Comparison of ENCODE assay signal across 8 mouse cellular contexts in the genomic region with DNA sequence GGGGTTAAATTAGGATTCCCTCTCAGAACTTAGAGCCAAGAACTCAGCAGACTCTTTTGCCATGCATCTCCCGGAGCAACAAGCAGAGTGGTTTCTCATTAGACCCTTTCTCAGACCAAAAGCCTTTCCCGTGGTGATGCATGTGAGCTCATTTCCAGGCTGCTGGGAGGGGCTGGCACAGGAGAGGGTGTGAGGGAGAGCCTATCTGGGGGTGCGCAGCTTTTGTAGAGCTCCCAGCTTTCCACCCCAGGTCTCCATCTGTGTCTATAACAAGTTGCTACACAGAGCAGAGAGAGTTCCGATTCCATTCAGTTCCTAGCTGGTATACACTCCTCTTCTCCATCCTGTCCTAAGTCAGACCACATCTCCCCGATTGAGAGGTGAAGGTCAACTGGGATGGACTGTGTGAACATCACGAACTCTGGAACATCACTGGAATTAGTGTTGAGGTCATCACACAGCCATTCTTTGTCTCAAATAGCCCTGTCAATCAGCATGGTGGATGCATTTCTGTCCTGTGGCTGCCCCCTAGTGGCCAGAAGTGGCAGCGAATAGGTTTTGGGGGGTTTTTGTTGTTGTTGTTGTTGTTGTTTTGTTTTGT. TPM values are rescaled to one million over a fixed set of nuclear protein-coding genes. Genes with fewer than 3 reads are reported as not detected.
A peak's percentile ranks its signal among the peaks of the same experiment; 100 is the strongest.
DNase-seq lines count a peak whose midpoint lies in the region; ATAC-seq and TF ChIP-seq lines count a peak whose summit lies in the region.

No protein-coding gene starts in this region.

- no peak for TF ChIP-seq POLR2A in MEL (IDR thresholded peaks at IDR 0.05; ENCODE audit: control insufficient read depth in 1 of 2, insufficient read depth in 1 of 2, low read depth in 1 of 2, low read length in 2 of 2, poor library complexity in 1 of 2)

- no peak for TF ChIP-seq EP300 in MEL (IDR thresholded peaks at IDR 0.05; ENCODE audit: low read depth in 1 of 2, low read length in 2 of 2)

- no peak overlapping the region for H3K4me3 ChIP-seq in intestine, postnatal 0 days (ENCODE audit: low read depth, low read length)
- no peak overlapping the region for H3K4me3 ChIP-seq in intestine, embryonic 16.5 days (ENCODE audit: low read length)
- no peak overlapping the region for H3K4me3 ChIP-seq in MEL (ENCODE audit: control insufficient read depth in 1 of 2, insufficient read depth in 1 of 2, low read depth in 2 of 2, low read length in 2 of 2)
- H3K4me3 ChIP-seq in hindbrain, embryonic 10.5 days, result no peak overlapping the region
- no peak overlapping the region for H3K4me3 ChIP-seq in limb, embryonic 11.5 days (ENCODE audit: low read depth, low read length)
- H3K4me3 ChIP-seq in neural tube, embryonic 11.5 days (ENCODE audit: low read depth, low read length), result no peak overlapping the region

- no peak for ATAC-seq in intestine, postnatal 0 days
- no peak for ATAC-seq in intestine, embryonic 16.5 days
- ATAC-seq in limb, embryonic 11.5 days (ENCODE audit: insufficient number of reproducible peaks, low FRiP score, low TSS enrichment, low read depth), result peak; percentile 36; the same call in 1 of the 2 replicates
- ATAC-seq in neural tube, embryonic 11.5 days (ENCODE audit: insufficient read depth, low FRiP score, low TSS enrichment), result peak; percentile 36; the same call in 1 of the 2 replicates

- TF ChIP-seq RAD21 in MEL (IDR thresholded peaks at IDR 0.05; ENCODE audit: low read depth, low read length), result peak; percentile 93

- peak; percentile 47 for DNase-seq in MEL (ENCODE audit: low read depth, low spot score)
- DNase-seq in embryo, embryonic 11 days, result peak; percentile 67
- peak; percentile 57 for DNase-seq in hindbrain, embryonic 10.5 days (ENCODE audit: low spot score)
- peak; percentile 69 for DNase-seq in limb, embryonic 11.5 days (ENCODE audit: low spot score)
- peak; percentile 59 for DNase-seq in neural tube, embryonic 11.5 days (ENCODE audit: low spot score)
- no peak for DNase-seq in ovary, postnatal 10 days (ENCODE audit: low spot score)

- 48% methylated on average over 7 of the region's 7 CpGs for WGBS in intestine, postnatal 0 days
- 50% methylated on average over 7 of the region's 7 CpGs for WGBS in intestine, embryonic 16.5 days
- WGBS in hindbrain, embryonic 10.5 days, result 51% methylated on average over 7 of the region's 7 CpGs
- WGBS in limb, embryonic 11.5 days, result 48% methylated on average over 7 of the region's 7 CpGs
- 51% methylated on average over 7 of the region's 7 CpGs for WGBS in neural tube, embryonic 11.5 days

- H3K36me3 ChIP-seq in intestine, postnatal 0 days (ENCODE audit: control insufficient read depth, insufficient read depth), result no peaks in the 10 kb centered on the region
- no peaks in the 10 kb centered on the region for H3K36me3 ChIP-seq in intestine, embryonic 16.5 days (ENCODE audit: control insufficient read depth, insufficient read depth, low read length)
- H3K36me3 ChIP-seq in MEL (ENCODE audit: control insufficient read depth in 1 of 2, insufficient read depth in 2 of 2, low read length in 2 of 2), result no peaks in the 10 kb centered on the region
- H3K36me3 ChIP-seq in hindbrain, embryonic 10.5 days, result no peaks in the 10 kb centered on the region
- H3K36me3 ChIP-seq in limb, embryonic 11.5 days (ENCODE audit: control insufficient read depth, insufficient read depth, low read length), result no peaks in the 10 kb centered on the region
- no peaks in the 10 kb centered on the region for H3K36me3 ChIP-seq in neural tube, embryonic 11.5 days (ENCODE audit: control insufficient read depth, insufficient read depth, low read length)

- H3K27ac ChIP-seq in intestine, postnatal 0 days (ENCODE audit: low read depth, low read length), result no peak overlapping the region
- H3K27ac ChIP-seq in intestine, embryonic 16.5 days (ENCODE audit: low read length), result no peak overlapping the region
- H3K27ac ChIP-seq in MEL (ENCODE audit: control insufficient read depth, low read depth, low read length), result no peak overlapping the region
- peak overlapping the region; percentile 72 for H3K27ac ChIP-seq in hindbrain, embryonic 10.5 days
- H3K27ac ChIP-seq in limb, embryonic 11.5 days (replicated peaks; ENCODE audit: low read depth, low read length), result no peak overlapping the region
- no peak overlapping the region for H3K27ac ChIP-seq in neural tube, embryonic 11.5 days (ENCODE audit: low read depth, low read length)

- no peaks in the 10 kb centered on the region for H3K79me2 ChIP-seq in MEL (ENCODE audit: control insufficient read depth, insufficient read depth, low read length, poor library complexity)

- peak; percentile 92 for TF ChIP-seq CTCF in intestine, postnatal 0 days (IDR thresholded peaks at IDR 0.05; ENCODE audit: low read depth)
- peak; percentile 83 to 90 (median 85) for TF ChIP-seq CTCF in MEL (IDR thresholded peaks at IDR 0.05 in 2 of 3, conservative IDR thresholded peaks at IDR 0.05 in 1 of 3; ENCODE audit: control insufficient read depth in 1 of 3, insufficient read depth in 1 of 3, low read depth in 2 of 3, low read length in 3 of 3, poor library complexity in 1 of 3, severe bottlenecking in 1 of 3)

- no peaks in the 10 kb centered on the region for H3K27me3 ChIP-seq in intestine, postnatal 0 days (replicated peaks; ENCODE audit: control insufficient read depth, insufficient read depth, low read length)
- H3K27me3 ChIP-seq in intestine, embryonic 16.5 days (replicated peaks; ENCODE audit: control insufficient read depth, insufficient read depth, low read length), result no peaks in the 10 kb centered on the region
- H3K27me3 ChIP-seq in MEL (ENCODE audit: control insufficient read depth in 1 of 2, insufficient read depth in 2 of 2, low read length in 2 of 2), result no peaks in the 10 kb centered on the region
- peaks cover 2% of the 10 kb centered on the region; the same call in 1 of the 2 replicates for H3K27me3 ChIP-seq in hindbrain, embryonic 10.5 days (ENCODE audit: insufficient read depth, poor library complexity, severe bottlenecking)
- no peaks in the 10 kb centered on the region for H3K27me3 ChIP-seq in limb, embryonic 11.5 days (ENCODE audit: control insufficient read depth, insufficient read depth, low read length)
- H3K27me3 ChIP-seq in neural tube, embryonic 11.5 days (ENCODE audit: control insufficient read depth, insufficient read depth, low read length), result no peaks in the 10 kb centered on the region

- H3K4me2 ChIP-seq in intestine, postnatal 0 days (replicated peaks; ENCODE audit: low read depth), result no peak overlapping the region
- H3K4me2 ChIP-seq in intestine, embryonic 16.5 days (ENCODE audit: low read depth, low read length), result no peak overlapping the region
- H3K4me2 ChIP-seq in limb, embryonic 11.5 days (ENCODE audit: low read depth, severe bottlenecking), result no peak overlapping the region
- no peak overlapping the region for H3K4me2 ChIP-seq in neural tube, embryonic 11.5 days (ENCODE audit: low read depth)

- H3K9ac ChIP-seq in intestine, postnatal 0 days (ENCODE audit: low read depth, low read length), result no peak overlapping the region
- no peak overlapping the region for H3K9ac ChIP-seq in intestine, embryonic 16.5 days (ENCODE audit: low read depth, low read length)
- no peak overlapping the region for H3K9ac ChIP-seq in MEL (ENCODE audit: control insufficient read depth, low read depth, low read length, poor library complexity, severe bottlenecking)
- H3K9ac ChIP-seq in limb, embryonic 11.5 days (ENCODE audit: low read length), result 0 out of 2 replicates have a peak overlapping the region, but pooled peaks have one; percentile 12
- no peak overlapping the region for H3K9ac ChIP-seq in neural tube, embryonic 11.5 days (ENCODE audit: low read length)

- H3K4me1 ChIP-seq in intestine, postnatal 0 days (replicated peaks; ENCODE audit: control insufficient read depth, insufficient read depth, low read length), result 0 out of 2 replicates have a peak, but pooled peaks cover 6% of the 10 kb centered on the region
- H3K4me1 ChIP-seq in intestine, embryonic 16.5 days (ENCODE audit: control insufficient read depth, insufficient read depth, low read length), result peaks cover 12% of the 10 kb centered on the region
- H3K4me1 ChIP-seq in MEL (ENCODE audit: control insufficient read depth in 1 of 2, insufficient read depth in 2 of 2, low read length in 2 of 2), result no peaks in the 10 kb centered on the region
- H3K4me1 ChIP-seq in hindbrain, embryonic 10.5 days (replicated peaks), result peaks cover 11% of the 10 kb centered on the region
- H3K4me1 ChIP-seq in limb, embryonic 11.5 days (ENCODE audit: control insufficient read depth, insufficient read depth, low read length), result no peaks in the 10 kb centered on the region
- H3K4me1 ChIP-seq in neural tube, embryonic 11.5 days (ENCODE audit: control insufficient read depth, insufficient read depth, low read length), result no peaks in the 10 kb centered on the region; the same call in 1 of the 2 replicates

- no peaks in the 10 kb centered on the region for H3K9me3 ChIP-seq in intestine, postnatal 0 days (ENCODE audit: control insufficient read depth)
- no peaks in the 10 kb centered on the region for H3K9me3 ChIP-seq in intestine, embryonic 16.5 days (ENCODE audit: control insufficient read depth, low read length)
- H3K9me3 ChIP-seq in MEL (replicated peaks; ENCODE audit: insufficient read depth, low read length), result no peaks in the 10 kb centered on the region
- H3K9me3 ChIP-seq in hindbrain, embryonic 10.5 days, result no peaks in the 10 kb centered on the region
- no peaks in the 10 kb centered on the region for H3K9me3 ChIP-seq in limb, embryonic 11.5 days (ENCODE audit: control insufficient read depth, low read length)
- H3K9me3 ChIP-seq in neural tube, embryonic 11.5 days (ENCODE audit: control insufficient read depth, low read length), result no peaks in the 10 kb centered on the region

TF ChIP-seq in MEL, 35 proteins besides CTCF, POLR2A, EP300 and RAD21 (continues in another document):
- TF ChIP-seq MAFK (IDR thresholded peaks at IDR 0.05; ENCODE audit: borderline replicate concordance, low read depth, low read length), result no peak
- no peak for TF ChIP-seq MAX (IDR thresholded peaks at IDR 0.05; ENCODE audit: low read length)
- peak; percentile 85 for TF ChIP-seq SMC3 (IDR thresholded peaks at IDR 0.05; ENCODE audit: low read depth, low read length)
- TF ChIP-seq TAL1 (IDR thresholded peaks at IDR 0.05; ENCODE audit: low read length), result no peak
- TF ChIP-seq ELF1 (IDR thresholded peaks at IDR 0.05; ENCODE audit: low read depth, low read length), result no peak
- TF ChIP-seq ETS1 (IDR thresholded peaks at IDR 0.05; ENCODE audit: low read depth, low read length), result no peak

RNA-seq across cellular contexts. Expression of gene Upb1, which starts 38.4 kb away (rescaled TPM):
- polyA plus RNA-seq in intestine, postnatal 0 days (2015; fragmentation: Nextera tagmentation; extraction: Ambion mirVana), result 0.14 and 0.52 TPM in 2 replicates
- polyA plus RNA-seq in intestine, embryonic 16.5 days (2015; fragmentation: Nextera tagmentation; extraction: Ambion mirVana), result 0.98 and 1.8 TPM in 2 replicates
- not detected in 2 replicates for total RNA-seq in MEL (2012; rRNA removed)
- under 1 TPM in 1 of 2 experiments, not detected in 1; 0.03 TPM for polyA plus RNA-seq in MEL (2012; ENCODE audit: insufficient read depth in 1 of 2, insufficient read length in 2 of 2, low read depth in 1 of 2, low replicate concordance in 2 of 2, missing spikeins in 1 of 2)
- polyA plus RNA-seq in hindbrain, embryonic 10.5 days (2016; fragmentation: Nextera tagmentation; extraction: Ambion mirVana), result 0.19 TPM in 1 of 2 replicates, not detected in the other
- 0.21 and 0.37 TPM in 2 replicates for polyA plus RNA-seq in limb, embryonic 11.5 days (2014; fragmentation: Nextera tagmentation; extraction: Ambion mirVana)
- polyA plus RNA-seq in neural tube, embryonic 11.5 days (2014; fragmentation: Nextera tagmentation; extraction: Ambion mirVana), result not detected in 2 replicates

Comparison
In these comparisons a context has a peak if more than half of its experiments do, and no peak if none do; other contexts are left out.
1. ATAC-seq: peak in limb, embryonic 11.5 days (single experiment) and neural tube, embryonic 11.5 days (single experiment); none in intestine, postnatal 0 days (single experiment) and intestine, embryonic 16.5 days (single experiment).